Mouse (Mus musculus): Measurements from ENCODE around the gene Usp30. TPM values are rescaled to one million over a fixed set of nuclear protein-coding genes. Genes with fewer than 3 reads are reported as not detected.

The Usp30 gene
- polyA plus RNA-seq, 1 experiment from 2014 or later = 7.6 TPM

DNA sequence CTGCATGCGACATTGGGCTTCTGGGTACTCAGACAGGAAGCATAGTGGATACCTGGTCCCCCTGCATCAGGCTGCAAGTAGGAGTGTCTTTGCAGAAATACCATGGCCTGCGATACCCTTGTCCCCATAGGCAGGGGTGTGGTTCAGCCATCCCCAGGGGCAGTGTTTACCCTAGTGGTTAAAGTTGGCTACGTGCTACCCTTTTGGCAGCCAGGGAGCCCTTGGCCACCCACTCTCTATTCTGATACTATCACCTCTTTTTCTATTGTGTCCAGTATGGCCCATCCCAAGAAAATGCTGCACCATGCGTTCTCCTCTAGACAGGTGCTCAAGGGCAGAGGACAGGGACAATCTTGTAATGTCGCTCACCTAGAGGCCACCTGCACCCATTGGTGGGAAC, 89.5 kb downstream of the Usp30 start:
- ATAC-seq (replicated peaks; ENCODE audit: extremely low read depth, insufficient read depth, low FRiP score) = no peak
- no peaks in the 10 kb centered on the region for H3K9me3 ChIP-seq (replicated peaks; ENCODE audit: control insufficient read depth, low read length)
- no peak overlapping the region for H3K9ac ChIP-seq (ENCODE audit: low read length)
- no peaks in the 10 kb centered on the region for H3K36me3 ChIP-seq (ENCODE audit: control insufficient read depth, insufficient read depth)
- H3K27me3 ChIP-seq (ENCODE audit: control insufficient read depth, insufficient read depth, low read length) = no peaks in the 10 kb centered on the region
- no peak overlapping the region for H3K4me2 ChIP-seq (ENCODE audit: low read depth, low read length)
- no peak overlapping the region for H3K4me3 ChIP-seq (ENCODE audit: low read length)
- 78% methylated on average over 5 of the region's 5 CpGs for WGBS
- H3K4me1 ChIP-seq (ENCODE audit: control insufficient read depth, insufficient read depth, low read length) = peaks cover 16% of the 10 kb centered on the region
- peak overlapping the region; percentile 55; the same call in 1 of the 2 replicates for H3K27ac ChIP-seq (ENCODE audit: low read length)

GRCm38 (mm10) chr5:114155168-114155933, 90.1 kb downstream of the Usp30 start:
- Histone ChIP-seq H3K9me3 (replicated peaks; ENCODE audit: control insufficient read depth, low read length) (no peaks in the 10 kb centered on the region), H3K27me3 (ENCODE audit: control insufficient read depth, insufficient read depth, low read length) (no peaks in the 10 kb centered on the region), H3K4me2 (ENCODE audit: low read depth, low read length) (no peak overlapping the region), H3K4me3 (ENCODE audit: low read length) (no peak overlapping the region), H3K27ac (ENCODE audit: low read length) (peak overlapping the region; percentile 55), H3K9ac (ENCODE audit: low read length) (no peak overlapping the region; the same call in 1 of the 2 replicates), H3K36me3 (ENCODE audit: control insufficient read depth, insufficient read depth) (no peaks in the 10 kb centered on the region), H3K4me1 (ENCODE audit: control insufficient read depth, insufficient read depth, low read length) (peaks cover 16% of the 10 kb centered on the region)
- 44% methylated on average over 9 of the region's 9 CpGs for WGBS
- ATAC-seq (replicated peaks; ENCODE audit: extremely low read depth, insufficient read depth, low FRiP score) = no peak

- Histone ChIP-seq H3K9ac (ENCODE audit: low read length) (no peak overlapping the region), H3K4me1 (ENCODE audit: control insufficient read depth, insufficient read depth, low read length) (peaks cover 16% of the 10 kb centered on the region), H3K36me3 (ENCODE audit: control insufficient read depth, insufficient read depth) (no peaks in the 10 kb centered on the region), H3K4me3 (ENCODE audit: low read length) (no peak overlapping the region), H3K9me3 (replicated peaks; ENCODE audit: control insufficient read depth, low read length) (no peaks in the 10 kb centered on the region), H3K4me2 (ENCODE audit: low read depth, low read length) (no peak overlapping the region), H3K27me3 (ENCODE audit: control insufficient read depth, insufficient read depth, low read length) (no peaks in the 10 kb centered on the region), H3K27ac (ENCODE audit: low read length) (no peak overlapping the region)
- 59% methylated on average over 7 of the region's 7 CpGs for WGBS
- ATAC-seq (replicated peaks; ENCODE audit: extremely low read depth, insufficient read depth, low FRiP score) = no peak
Measured at GRCm38 (mm10) chr5:114157236-114157635, 92.0 kb downstream of the Usp30 start.

DNA sequence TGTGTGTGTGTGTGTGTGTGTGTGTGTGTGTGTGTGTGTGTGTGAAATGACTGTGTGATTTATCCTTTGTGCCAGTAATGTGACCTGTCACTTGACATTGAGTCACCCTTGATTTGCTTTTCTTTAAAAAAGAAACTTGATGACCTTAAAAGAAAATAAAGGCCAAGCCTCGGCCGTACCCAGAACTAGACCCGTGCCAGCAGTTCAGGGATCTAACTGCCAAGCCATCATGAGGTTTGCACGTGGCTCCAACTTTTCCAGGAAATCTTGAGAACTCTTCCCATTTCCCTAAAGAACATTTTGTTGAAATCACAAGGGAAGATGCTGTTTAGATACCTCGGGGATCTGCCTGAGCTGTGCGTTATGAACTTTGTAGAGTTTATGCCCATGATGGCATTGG, 96.2 kb downstream of the Usp30 start:
- no peak for ATAC-seq (replicated peaks; ENCODE audit: extremely low read depth, insufficient read depth, low FRiP score)
- H3K4me2 ChIP-seq (ENCODE audit: low read depth, low read length) = no peak overlapping the region
- H3K9ac ChIP-seq (ENCODE audit: low read length) = no peak overlapping the region
- peaks cover 7% of the 10 kb centered on the region; the same call in 1 of the 2 replicates for H3K4me1 ChIP-seq (ENCODE audit: control insufficient read depth, insufficient read depth, low read length)
- 78% methylated on average over 6 of the region's 6 CpGs for WGBS
- H3K27ac ChIP-seq (ENCODE audit: low read length) = no peak overlapping the region
- no peaks in the 10 kb centered on the region for H3K27me3 ChIP-seq (ENCODE audit: control insufficient read depth, insufficient read depth, low read length)
- H3K4me3 ChIP-seq (ENCODE audit: low read length) = no peak overlapping the region
- peaks cover 3% of the 10 kb centered on the region; the same call in 1 of the 2 replicates for H3K36me3 ChIP-seq (ENCODE audit: control insufficient read depth, insufficient read depth)
- H3K9me3 ChIP-seq (replicated peaks; ENCODE audit: control insufficient read depth, low read length) = no peaks in the 10 kb centered on the region

- Histone ChIP-seq H3K27me3 (ENCODE audit: control insufficient read depth, insufficient read depth, low read length) (no peaks in the 10 kb centered on the region), H3K27ac (ENCODE audit: low read length) (no peak overlapping the region), H3K9ac (ENCODE audit: low read length) (no peak overlapping the region), H3K9me3 (replicated peaks; ENCODE audit: control insufficient read depth, low read length) (no peaks in the 10 kb centered on the region), H3K4me3 (ENCODE audit: low read length) (no peak overlapping the region), H3K4me1 (ENCODE audit: control insufficient read depth, insufficient read depth, low read length) (peaks cover 7% of the 10 kb centered on the region; the same call in 1 of the 2 replicates), H3K36me3 (ENCODE audit: control insufficient read depth, insufficient read depth) (peaks cover 3% of the 10 kb centered on the region; the same call in 1 of the 2 replicates), H3K4me2 (ENCODE audit: low read depth, low read length) (no peak overlapping the region)
- ATAC-seq (replicated peaks; ENCODE audit: extremely low read depth, insufficient read depth, low FRiP score) = no peak
- 41% methylated on average over 12 of the region's 12 CpGs for WGBS
Measured at GRCm38 (mm10) chr5:114162106-114162815, 97.0 kb downstream of the Usp30 start.

DNA sequence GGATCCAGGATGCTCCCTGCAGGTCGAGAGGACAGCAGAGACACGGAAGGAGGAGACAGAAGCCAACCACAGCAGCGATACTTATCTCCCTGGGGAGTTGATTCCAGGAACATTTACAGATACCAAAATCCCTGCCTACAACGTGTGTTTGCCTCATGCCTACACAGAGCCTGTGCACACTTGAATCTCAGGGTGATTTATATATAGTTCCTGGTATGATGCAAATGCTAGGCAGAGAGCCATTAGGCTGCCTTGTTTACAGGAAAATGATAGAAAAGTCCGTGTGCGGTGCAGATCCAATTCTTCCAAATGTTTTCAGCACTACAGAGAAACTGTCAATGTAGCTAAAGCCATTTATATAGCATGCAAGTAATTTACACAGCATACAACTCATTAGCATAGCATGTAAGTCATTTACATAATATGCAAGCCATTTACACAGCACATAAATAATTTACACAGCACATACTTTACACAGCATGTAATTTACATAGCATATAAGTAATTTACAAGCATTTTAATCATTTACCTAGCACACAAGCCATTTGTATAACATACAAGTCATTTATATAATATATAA, 97.9 kb downstream of the Usp30 start:
- Histone ChIP-seq H3K36me3 (ENCODE audit: control insufficient read depth, insufficient read depth) (peaks cover 3% of the 10 kb centered on the region; the same call in 1 of the 2 replicates), H3K4me3 (ENCODE audit: low read length) (no peak overlapping the region), H3K27me3 (ENCODE audit: control insufficient read depth, insufficient read depth, low read length) (no peaks in the 10 kb centered on the region), H3K27ac (ENCODE audit: low read length) (peak overlapping the region; percentile 29; the same call in 1 of the 2 replicates), H3K9ac (ENCODE audit: low read length) (no peak overlapping the region), H3K4me2 (ENCODE audit: low read depth, low read length) (no peak overlapping the region), H3K4me1 (ENCODE audit: control insufficient read depth, insufficient read depth, low read length) (peaks cover 7% of the 10 kb centered on the region; the same call in 1 of the 2 replicates), H3K9me3 (replicated peaks; ENCODE audit: control insufficient read depth, low read length) (no peaks in the 10 kb centered on the region)
- WGBS = 35% methylated on average over 6 of the region's 6 CpGs
- ATAC-seq (replicated peaks; ENCODE audit: extremely low read depth, insufficient read depth, low FRiP score) = no peak

- Histone ChIP-seq H3K36me3 (ENCODE audit: control insufficient read depth, insufficient read depth) (peaks cover 3% of the 10 kb centered on the region; the same call in 1 of the 2 replicates), H3K4me3 (ENCODE audit: low read length) (no peak overlapping the region), H3K27ac (ENCODE audit: low read length) (no peak overlapping the region), H3K4me1 (ENCODE audit: control insufficient read depth, insufficient read depth, low read length) (peaks cover 9% of the 10 kb centered on the region; the same call in 1 of the 2 replicates), H3K9ac (ENCODE audit: low read length) (no peak overlapping the region), H3K9me3 (replicated peaks; ENCODE audit: control insufficient read depth, low read length) (no peaks in the 10 kb centered on the region), H3K4me2 (ENCODE audit: low read depth, low read length) (no peak overlapping the region), H3K27me3 (ENCODE audit: control insufficient read depth, insufficient read depth, low read length) (no peaks in the 10 kb centered on the region)
- WGBS = 74% methylated on average over 7 of the region's 7 CpGs
- no peak for ATAC-seq (replicated peaks; ENCODE audit: extremely low read depth, insufficient read depth, low FRiP score)
Measured at GRCm38 (mm10) chr5:114170345-114170744, 105.1 kb downstream of the Usp30 start.

DNA sequence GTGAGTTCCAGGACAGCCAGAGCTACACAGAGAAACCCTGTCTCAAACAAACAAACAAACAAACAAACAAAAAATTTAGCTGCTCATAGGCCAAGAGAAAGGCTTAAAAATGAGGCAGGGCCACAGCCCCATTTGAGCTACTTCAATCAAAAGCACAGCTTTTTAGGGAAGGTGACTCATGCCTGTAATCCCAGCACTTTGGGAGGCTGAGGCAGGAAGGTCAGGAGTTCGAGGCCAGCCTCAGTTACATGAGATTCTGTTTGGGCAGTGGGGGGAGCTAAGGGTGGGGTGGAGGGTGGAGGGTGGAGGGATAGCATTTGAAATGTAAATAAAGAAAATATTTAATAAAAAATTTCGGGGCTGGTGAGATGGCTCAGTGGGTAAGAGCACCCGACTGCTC, 107.7 kb downstream of the Usp30 start:
- 94% methylated on average over 3 of the region's 3 CpGs for WGBS

More for the DNA sequence above, 107.7 kb downstream of the Usp30 start:
- Histone ChIP-seq H3K9ac (ENCODE audit: low read length) (no peak overlapping the region), H3K27me3 (ENCODE audit: control insufficient read depth, insufficient read depth, low read length) (no peaks in the 10 kb centered on the region), H3K9me3 (replicated peaks; ENCODE audit: control insufficient read depth, low read length) (no peaks in the 10 kb centered on the region), H3K4me1 (ENCODE audit: control insufficient read depth, insufficient read depth, low read length) (peaks cover 16% of the 10 kb centered on the region), H3K36me3 (ENCODE audit: control insufficient read depth, insufficient read depth) (no peaks in the 10 kb centered on the region), H3K4me3 (ENCODE audit: low read length) (no peak overlapping the region), H3K4me2 (ENCODE audit: low read depth, low read length) (no peak overlapping the region), H3K27ac (ENCODE audit: low read length) (no peak overlapping the region)
- no peak for ATAC-seq (replicated peaks; ENCODE audit: extremely low read depth, insufficient read depth, low FRiP score)
